Mouse (Mus musculus): Measurements from ENCODE around the gene Gm26897.

- TF ChIP-seq CTCF (IDR thresholded peaks at IDR 0.05; ENCODE audit: control insufficient read depth, insufficient read depth, insufficient replicate concordance, low read depth, low read length) (no peak), POLR2A (IDR thresholded peaks at IDR 0.05; ENCODE audit: control insufficient read depth, low read depth, low read length) (no peak)
These were observed 8.4 kb upstream of the Gm26897 start for GRCm38 (mm10) chr5:111725195-111725920.

Measured in testis, adult 2 months (tissue).